Mouse (Mus musculus) layer of hippocampus, adult 9-11 months (tissue): ENCODE measurements around the gene Ssbp2.
A peak's percentile ranks its signal among the peaks of the same experiment; 100 is the strongest.

Experiments
- DNase-seq: peaks from one replicate; pipeline ENCODE4 v3.0.0; 2022

The Ssbp2 gene

GRCm38 (mm10) chr13:91461711-91462351 is 1.7 kb downstream of the Ssbp2 start:
- DNase-seq = no peak

- no peak for DNase-seq
Observed at GRCm38 (mm10) chr13:91462395-91462794, 2.3 kb downstream of the Ssbp2 start.

- peak; percentile 49 for DNase-seq
Observed at GRCm38 (mm10) chr13:91462893-91463481, 2.9 kb downstream of the Ssbp2 start.

- DNase-seq = no peak
Observed at GRCm38 (mm10) chr13:91465002-91465715, 5.1 kb downstream of the Ssbp2 start.

GRCm38 (mm10) chr13:91471566-91471965 is 11.5 kb downstream of the Ssbp2 start:
- no peak for DNase-seq

GRCm38 (mm10) chr13:91471980-91472379 is 11.9 kb downstream of the Ssbp2 start:
- no peak for DNase-seq

- no peak for DNase-seq
Observed at GRCm38 (mm10) chr13:91473527-91473926, 13.4 kb downstream of the Ssbp2 start.

- DNase-seq = no peak
Observed at GRCm38 (mm10) chr13:91474027-91474426, 13.9 kb downstream of the Ssbp2 start.

- no peak for DNase-seq
Observed at GRCm38 (mm10) chr13:91475888-91476287, 15.8 kb downstream of the Ssbp2 start.

- DNase-seq = no peak
Observed at GRCm38 (mm10) chr13:91476596-91477100, 16.6 kb downstream of the Ssbp2 start.

- peak; percentile 33 for DNase-seq
Observed at GRCm38 (mm10) chr13:91478011-91478410, 17.9 kb downstream of the Ssbp2 start.

GRCm38 (mm10) chr13:91484303-91484702 is 24.2 kb downstream of the Ssbp2 start:
- DNase-seq = no peak

GRCm38 (mm10) chr13:91492133-91492532 is 32.0 kb downstream of the Ssbp2 start:
- no peak for DNase-seq

GRCm38 (mm10) chr13:91497055-91497454 is 37.0 kb downstream of the Ssbp2 start:
- no peak for DNase-seq

- no peak for DNase-seq
Observed at GRCm38 (mm10) chr13:91501735-91502134, 41.7 kb downstream of the Ssbp2 start.

GRCm38 (mm10) chr13:91502642-91503373 is 42.7 kb downstream of the Ssbp2 start:
- DNase-seq = no peak

GRCm38 (mm10) chr13:91508991-91509390 is 48.9 kb downstream of the Ssbp2 start:
- no peak for DNase-seq

GRCm38 (mm10) chr13:91509467-91509866 is 49.4 kb downstream of the Ssbp2 start:
- no peak for DNase-seq

- DNase-seq = no peak
Observed at GRCm38 (mm10) chr13:91514979-91515378, 54.9 kb downstream of the Ssbp2 start.

GRCm38 (mm10) chr13:91520073-91520750 is 60.1 kb downstream of the Ssbp2 start:
- DNase-seq = no peak

- DNase-seq = no peak
Observed at GRCm38 (mm10) chr13:91520968-91521367, 60.9 kb downstream of the Ssbp2 start.

GRCm38 (mm10) chr13:91526058-91526457 is 66.0 kb downstream of the Ssbp2 start:
- DNase-seq = no peak

- DNase-seq = no peak
Observed at GRCm38 (mm10) chr13:91529821-91530220, 69.7 kb downstream of the Ssbp2 start.
